In the genomic region with DNA sequence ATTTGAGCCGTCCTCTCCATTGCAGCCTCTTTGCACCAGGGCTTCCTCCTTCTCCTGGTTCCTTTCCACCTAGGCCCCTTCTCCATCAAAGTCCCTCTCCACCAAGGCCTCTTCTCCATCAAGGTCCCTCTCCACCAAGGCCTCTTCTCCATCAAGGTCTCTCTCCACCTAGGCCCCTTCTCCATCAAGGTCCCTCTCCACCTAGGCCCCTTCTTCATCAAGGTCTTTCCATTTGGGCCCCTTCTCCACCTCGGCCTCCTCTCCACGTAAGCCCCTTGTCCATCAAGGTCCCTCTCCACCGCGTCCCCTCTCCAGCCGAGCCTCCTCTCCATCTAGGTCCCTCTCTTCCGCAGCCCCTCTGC, we compare ENCODE assay signal across 7 mouse cellular contexts. TPM values are rescaled to one million over a fixed set of nuclear protein-coding genes. Genes with fewer than 3 reads are reported as not detected.
DNase-seq lines count a peak whose midpoint lies in the region; ATAC-seq and TF ChIP-seq lines count a peak whose summit lies in the region.

No protein-coding gene starts in this region.

- TF ChIP-seq EP300 in lung, postnatal 0 days (IDR thresholded peaks at IDR 0.05): no peak

- no peak for DNase-seq in lung, postnatal 0 days (ENCODE audit: low spot score)
- DNase-seq in lung, postnatal 14 days: no peak
- DNase-seq in frontal cortex, adult 2 months (ENCODE audit: extremely low spot score in 1 of 2, low spot score in 1 of 2): no peak
- DNase-seq in spleen, postnatal 10 days (ENCODE audit: low spot score in 2 of 2): no peak

- no peaks in the 10 kb centered on the region for H3K9me3 ChIP-seq in lung, postnatal 0 days (ENCODE audit: low read length)
- H3K9me3 ChIP-seq in limb, embryonic 12.5 days: no peaks in the 10 kb centered on the region
- H3K9me3 ChIP-seq in stomach, embryonic 15.5 days: no peaks in the 10 kb centered on the region

- TF ChIP-seq POLR2A in embryonic fibroblast, embryonic 13.5 days (IDR thresholded peaks at IDR 0.05; ENCODE audit: low read depth, low read length): no peak; the same call in 1 of the 2 replicates

- H3K27ac ChIP-seq in lung, postnatal 0 days (ENCODE audit: low read length): peak overlapping the region; percentile 99
- H3K27ac ChIP-seq in embryonic fibroblast, embryonic 13.5 days (ENCODE audit: insufficient read depth, low read length): no peak overlapping the region
- peak overlapping the region; percentile 99 for H3K27ac ChIP-seq in limb, embryonic 12.5 days
- H3K27ac ChIP-seq in stomach, embryonic 15.5 days: peak overlapping the region; percentile 98

- no peaks in the 10 kb centered on the region for H3K27me3 ChIP-seq in lung, postnatal 0 days (replicated peaks; ENCODE audit: insufficient read depth, low read length)
- H3K27me3 ChIP-seq in limb, embryonic 12.5 days: no peaks in the 10 kb centered on the region
- H3K27me3 ChIP-seq in stomach, embryonic 15.5 days (replicated peaks): no peaks in the 10 kb centered on the region

- no peak for ATAC-seq in lung, postnatal 0 days
- no peak for ATAC-seq in limb, embryonic 12.5 days (ENCODE audit: insufficient number of reproducible peaks, insufficient read depth, low FRiP score, low TSS enrichment, low read depth)
- ATAC-seq in stomach, embryonic 15.5 days (ENCODE audit: insufficient read depth, low FRiP score, low read depth): no peak

- 8% methylated on average over 7 of the region's 7 CpGs for WGBS in lung, postnatal 0 days
- WGBS in limb, embryonic 12.5 days: 4% methylated on average over 7 of the region's 7 CpGs
- 8% methylated on average over 7 of the region's 7 CpGs for WGBS in stomach, embryonic 15.5 days

- peaks cover 18% of the 10 kb centered on the region for H3K4me1 ChIP-seq in lung, postnatal 0 days (ENCODE audit: insufficient read depth, low read depth, low read length)
- peaks cover 6% of the 10 kb centered on the region for H3K4me1 ChIP-seq in embryonic fibroblast, embryonic 13.5 days (ENCODE audit: control insufficient read depth, insufficient read depth, low read length)
- H3K4me1 ChIP-seq in limb, embryonic 12.5 days (replicated peaks): peaks cover 44% of the 10 kb centered on the region
- H3K4me1 ChIP-seq in stomach, embryonic 15.5 days: peaks cover 36% of the 10 kb centered on the region

- H3K4me3 ChIP-seq in lung, postnatal 0 days (ENCODE audit: low read depth, low read length): peak overlapping the region; percentile 92
- H3K4me3 ChIP-seq in embryonic fibroblast, embryonic 13.5 days (ENCODE audit: insufficient read depth, low read length): peak overlapping the region; percentile 23
- peak overlapping the region; percentile 96 for H3K4me3 ChIP-seq in limb, embryonic 12.5 days (replicated peaks)
- peak overlapping the region; percentile 81 for H3K4me3 ChIP-seq in stomach, embryonic 15.5 days (replicated peaks)

- no peak overlapping the region for H3K9ac ChIP-seq in lung, postnatal 0 days (replicated peaks; ENCODE audit: low read depth)
- peak overlapping the region; percentile 100 for H3K9ac ChIP-seq in limb, embryonic 12.5 days (replicated peaks)
- H3K9ac ChIP-seq in stomach, embryonic 15.5 days: peak overlapping the region; percentile 19; the same call in 1 of the 2 replicates

- H3K4me2 ChIP-seq in lung, postnatal 0 days (replicated peaks; ENCODE audit: low read depth, low read length): peak overlapping the region; percentile 79
- H3K4me2 ChIP-seq in limb, embryonic 12.5 days: peak overlapping the region; percentile 97
- peak overlapping the region; percentile 88 for H3K4me2 ChIP-seq in stomach, embryonic 15.5 days

- no peaks in the 10 kb centered on the region for H3K36me3 ChIP-seq in lung, postnatal 0 days (ENCODE audit: insufficient read depth, low read length)
- H3K36me3 ChIP-seq in limb, embryonic 12.5 days: no peaks in the 10 kb centered on the region
- no peaks in the 10 kb centered on the region for H3K36me3 ChIP-seq in stomach, embryonic 15.5 days

- no peak for TF ChIP-seq CTCF in lung, postnatal 0 days (IDR thresholded peaks at IDR 0.05)
- TF ChIP-seq CTCF in embryonic fibroblast, embryonic 13.5 days (IDR thresholded peaks at IDR 0.05; ENCODE audit: borderline replicate concordance, insufficient read depth, low read length): no peak

RNA-seq across cellular contexts. Expression of a gene that starts 0.3 kb away (rescaled TPM):
- 21.2 and 24.6 TPM in 2 replicates for polyA plus RNA-seq in lung, postnatal 0 days (2015; fragmentation: Nextera tagmentation; extraction: Ambion mirVana)
- 75.5 and 84.6 TPM in 2 replicates for polyA plus RNA-seq in embryonic fibroblast, embryonic 13.5 days (2011; ENCODE audit: insufficient read length, low read depth, missing spikeins)
- 69.2 and 89.9 TPM in 2 replicates for polyA plus RNA-seq in limb, embryonic 12.5 days (2016; fragmentation: Nextera tagmentation; extraction: Ambion mirVana)
- 43.7 and 48.2 TPM in 2 replicates for polyA plus RNA-seq in stomach, embryonic 15.5 days (2015; fragmentation: Nextera tagmentation; extraction: Ambion mirVana)
- polyA plus RNA-seq in frontal cortex, adult 2 months (2012; rRNA removed): 106 and 118 TPM in 2 replicates

RNA-seq across cellular contexts. Expression of a gene that starts 55.2 kb away (rescaled TPM):
- polyA plus RNA-seq in lung, postnatal 0 days (2015; fragmentation: Nextera tagmentation; extraction: Ambion mirVana): 2.4 and 2.5 TPM in 2 replicates
- 1.1 and 1.5 TPM in 2 replicates for polyA plus RNA-seq in embryonic fibroblast, embryonic 13.5 days (2011; ENCODE audit: insufficient read length, low read depth, missing spikeins)
- 5.0 and 5.7 TPM in 2 replicates for polyA plus RNA-seq in limb, embryonic 12.5 days (2016; fragmentation: Nextera tagmentation; extraction: Ambion mirVana)
- polyA plus RNA-seq in stomach, embryonic 15.5 days (2015; fragmentation: Nextera tagmentation; extraction: Ambion mirVana): 4.4 and 4.8 TPM in 2 replicates
- polyA plus RNA-seq in frontal cortex, adult 2 months (2012; rRNA removed): 31.8 and 34.6 TPM in 2 replicates

Comparison
In these comparisons a context has a peak if more than half of its experiments do, and no peak if none do; other contexts are left out.
1. H3K4me3 ChIP-seq: peak in every context shown above with its lines; median percentile 96 in limb, embryonic 12.5 days; 92 in lung, postnatal 0 days; 81 in stomach, embryonic 15.5 days; 23 in embryonic fibroblast, embryonic 13.5 days.